ENCODE assay signal across 26 mouse cellular contexts in the genomic region with DNA sequence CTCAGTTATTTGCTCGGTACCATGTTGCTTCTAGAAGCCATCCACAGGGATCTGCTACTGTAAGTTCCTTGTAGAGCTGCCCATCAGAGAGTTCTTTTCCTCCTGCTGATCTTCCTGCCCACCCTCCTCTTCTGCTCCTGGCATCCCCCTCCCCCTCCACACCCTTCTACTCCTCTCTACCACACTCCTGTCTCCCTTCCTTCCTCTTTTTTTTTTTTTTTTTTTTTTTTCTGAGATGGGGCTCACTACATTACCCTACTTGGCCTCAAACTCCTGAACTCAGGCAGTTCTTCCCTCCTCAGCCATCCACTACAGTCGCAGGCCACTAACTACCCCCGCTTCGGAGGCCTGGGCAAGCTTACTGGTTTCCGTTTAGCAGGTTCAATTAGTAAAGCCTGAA. TPM values are rescaled to one million over a fixed set of nuclear protein-coding genes. Genes with fewer than 3 reads are reported as not detected.
DNase-seq lines count a peak whose midpoint lies in the region; ATAC-seq and TF ChIP-seq lines count a peak whose summit lies in the region.
"Had no signal": no experiment of that assay in that cellular context is flagged by ENCODE, and none has a peak within 500 bp of the region (broad histone marks: within the 10 kb centered on the region; RNA-seq: fewer than 3 reads in every experiment).

No protein-coding gene starts in this region.

- 86% methylated on average over 5 of the region's 5 CpGs for WGBS in hindbrain, postnatal 0 days

- peak; percentile 74 for ATAC-seq in granulocyte monocyte progenitor cell, adult 5-6 weeks (replicated peaks; ENCODE audit: poor library complexity, severe bottlenecking)
- peak; percentile 63; the same call in 1 of the 2 replicates for ATAC-seq in megakaryocyte progenitor cell, adult 5-6 weeks (replicated peaks; ENCODE audit: poor library complexity)
- ATAC-seq in hindbrain, postnatal 0 days: no peak
- ATAC-seq: activated CD4-positive, CD25-positive, alpha-beta regulatory T cell, adult 4 months; forebrain, embryonic 13.5 days; forebrain, embryonic 15.5 days; forebrain, postnatal 0 days; Patski had no signal

- TF ChIP-seq RAD21 in CH12.LX (IDR thresholded peaks at IDR 0.05; ENCODE audit: low read depth, low read length): no peak

- dilution Hi-C loops in CH12.LX (cut with MboI; ENCODE audit: extremely low pct_ligation_motif_present, extremely low pct_unique_long_range_greater_than_20kb, low sequenced_read_pairs): no loop called here

- H3K9me3 ChIP-seq in CH12.LX (replicated peaks; ENCODE audit: low read length): no peaks in the 10 kb centered on the region
- H3K9me3 ChIP-seq in hindbrain, postnatal 0 days (ENCODE audit: low read length): no peaks in the 10 kb centered on the region
- H3K9me3 ChIP-seq: embryonic facial prominence, embryonic 10.5 days; embryonic facial prominence, embryonic 12.5 days; forebrain, embryonic 13.5 days; forebrain, embryonic 15.5 days; G1E had no signal

- no peak overlapping the region for H3K9ac ChIP-seq in CH12.LX (ENCODE audit: insufficient read depth, low read depth)
- no peak overlapping the region for H3K9ac ChIP-seq in hindbrain, postnatal 0 days (replicated peaks; ENCODE audit: low read length)
- H3K9ac ChIP-seq: embryonic facial prominence, embryonic 12.5 days; forebrain, embryonic 13.5 days; forebrain, embryonic 15.5 days; forebrain, postnatal 0 days had no signal

- H3K4me1 ChIP-seq in CH12.LX (ENCODE audit: control insufficient read depth in 1 of 2, insufficient read depth in 2 of 2): peaks cover 7 to 16% of the 10 kb centered on the region in 2 experiments
- no peaks in the 10 kb centered on the region for H3K4me1 ChIP-seq in hindbrain, postnatal 0 days (ENCODE audit: insufficient read depth, low read length)
- H3K4me1 ChIP-seq: embryonic facial prominence, embryonic 10.5 days; embryonic facial prominence, embryonic 12.5 days; forebrain, embryonic 13.5 days; forebrain, embryonic 15.5 days had no signal

- no peak for TF ChIP-seq EP300 in CH12.LX (IDR thresholded peaks at IDR 0.05; ENCODE audit: low read length)

- DNase-seq in CH12.LX (ENCODE audit: extremely low read depth) (no peak), MEL-GATA-1-ER (ENCODE audit: extremely low read depth, low read depth) (peak; percentile 38)
- DNase-seq in testis, postnatal 10 days (ENCODE audit: low spot score): no peak
- DNase-seq in hindbrain, postnatal 0 days (ENCODE audit: low spot score): no peak
- no peak for DNase-seq in B cell, adult 2 months
- no peak for DNase-seq in lung, postnatal 14 days
- DNase-seq: adrenal gland, adult 8-10 months; adrenal gland, postnatal 25 days; cerebellum, adult 11 months; cerebellum, adult 18-20 months; cerebellum, adult 8-10 months; cerebellum, adult 9-11 months; cerebellum, postnatal 14 days; cerebellum, postnatal 36 days; forebrain, postnatal 0 days had no signal

- H3K4me3 ChIP-seq in CH12.LX (replicated peaks in 1 of 3; ENCODE audit: low read depth in 2 of 3, low read length in 2 of 3, poor library complexity in 1 of 3): no peak overlapping the region
- no peak overlapping the region for H3K4me3 ChIP-seq in hindbrain, postnatal 0 days (ENCODE audit: low read length)
- H3K4me3 ChIP-seq: embryonic facial prominence, embryonic 10.5 days; embryonic facial prominence, embryonic 12.5 days; forebrain, embryonic 13.5 days; forebrain, embryonic 15.5 days had no signal

- H3K27ac ChIP-seq in CH12.LX (ENCODE audit: insufficient read depth, low read depth): no peak overlapping the region
- no peak overlapping the region for H3K27ac ChIP-seq in hindbrain, postnatal 0 days
- H3K27ac ChIP-seq: embryonic facial prominence, embryonic 10.5 days; embryonic facial prominence, embryonic 12.5 days; forebrain, embryonic 13.5 days; forebrain, embryonic 15.5 days had no signal

- no peaks in the 10 kb centered on the region for H3K27me3 ChIP-seq in CH12.LX (replicated peaks)
- H3K27me3 ChIP-seq in hindbrain, postnatal 0 days (ENCODE audit: insufficient read depth, low read length): no peaks in the 10 kb centered on the region
- H3K27me3 ChIP-seq: embryonic facial prominence, embryonic 12.5 days; forebrain, embryonic 13.5 days; forebrain, embryonic 15.5 days; Patski had no signal

- no peaks in the 10 kb centered on the region for H3K79me2 ChIP-seq in CH12.LX (replicated peaks; ENCODE audit: control insufficient read depth, extremely low read depth, insufficient read depth, poor library complexity, severe bottlenecking)

- H3K4me2 ChIP-seq in CH12.LX (ENCODE audit: insufficient read depth, low read depth, poor library complexity, severe bottlenecking): no peak overlapping the region
- no peak overlapping the region for H3K4me2 ChIP-seq in hindbrain, postnatal 0 days (ENCODE audit: low read depth, low read length)
- H3K4me2 ChIP-seq: embryonic facial prominence, embryonic 12.5 days; forebrain, embryonic 13.5 days; forebrain, embryonic 15.5 days had no signal

- no peak for TF ChIP-seq POLR2A in CH12.LX (IDR thresholded peaks at IDR 0.05; ENCODE audit: low read depth, low read length)

- TF ChIP-seq CTCF in CH12.LX (conservative IDR thresholded peaks at IDR 0.05 in 1 of 2, IDR thresholded peaks at IDR 0.05 in 1 of 2; ENCODE audit: low read depth in 2 of 2, low read length in 2 of 2): no peak
- no peak for TF ChIP-seq CTCF in hindbrain, postnatal 0 days (IDR thresholded peaks at IDR 0.05; ENCODE audit: low read depth)

- H3K36me3 ChIP-seq in CH12.LX (replicated peaks in 1 of 2; ENCODE audit: control insufficient read depth in 1 of 2, insufficient read depth in 1 of 2, low read length in 1 of 2): no peaks in the 10 kb centered on the region
- H3K36me3 ChIP-seq in hindbrain, postnatal 0 days (ENCODE audit: insufficient read depth, low read length): no peaks in the 10 kb centered on the region
- H3K36me3 ChIP-seq: embryonic facial prominence, embryonic 10.5 days; embryonic facial prominence, embryonic 12.5 days; forebrain, embryonic 15.5 days; G1E had no signal

- in situ Hi-C loops in CH12.LX (cut with MboI; ENCODE audit: low pct_ligation_motif_present, low pct_unique_long_range_greater_than_20kb, low sequenced_read_pairs): loop anchor here (25.0 kb wide), 2 partner anchors 525 to 825 kb away; a partner anchor contains a TSS

TF ChIP-seq in CH12.LX, 34 proteins besides CTCF, POLR2A, EP300 and RAD21:
- TF ChIP-seq ZNF384 (IDR thresholded peaks at IDR 0.05; ENCODE audit: low read depth, low read length): peak; percentile 77
- TF ChIP-seq MAFK (IDR thresholded peaks at IDR 0.05; ENCODE audit: insufficient replicate concordance, low read length): no peak
- TF ChIP-seq IRF4 (IDR thresholded peaks at IDR 0.05; ENCODE audit: low read depth, low read length): no peak

RNA-seq across cellular contexts. Expression of a gene that starts 18.1 kb away (rescaled TPM):
- total RNA-seq in CH12.LX (2012; rRNA removed) (0.08 and 0.47 TPM in 2 replicates), CH12.LX (2014; rRNA removed) (0.12 and 0.21 TPM in 2 replicates)
- polyA plus RNA-seq in CH12.LX (2012; ENCODE audit: insufficient read length, low read depth): 0.25 and 0.44 TPM in 2 replicates
- not detected in 2 replicates for total RNA-seq in granulocyte monocyte progenitor cell, adult 5-6 weeks (2014; fragmentation: Nextera tagmentation)
- total RNA-seq in granulocyte monocyte progenitor cell, adult 5-6 weeks (2017): not detected in 2 replicates
- not detected in 2 replicates for total RNA-seq in megakaryocyte progenitor cell, adult 5-6 weeks (2015)
- 0.03 and 0.12 TPM in 2 replicates for total RNA-seq in megakaryocyte progenitor cell, adult 5-6 weeks (2017)
- 1.5 and 2.1 TPM in 2 replicates for total RNA-seq in hindbrain, postnatal 0 days (2014; rRNA removed)
- 0.26 and 0.31 TPM in 2 replicates for polyA plus RNA-seq in hindbrain, postnatal 0 days (2015; fragmentation: Nextera tagmentation; extraction: Ambion mirVana)
- total RNA-seq: G1E had no signal
- polyA plus RNA-seq: forebrain, embryonic 11.5 days; forebrain, embryonic 13.5 days; G1E had no signal

RNA-seq across cellular contexts. Expression of a gene that starts 18.3 kb away (rescaled TPM):
- total RNA-seq in CH12.LX (2012; rRNA removed) (not detected in 2 replicates), CH12.LX (2014; rRNA removed) (not detected in 2 replicates)
- polyA plus RNA-seq in CH12.LX (2012; ENCODE audit: insufficient read length, low read depth): not detected in 2 replicates
- not detected in 2 replicates for total RNA-seq in granulocyte monocyte progenitor cell, adult 5-6 weeks (2014; fragmentation: Nextera tagmentation)
- not detected in 2 replicates for total RNA-seq in granulocyte monocyte progenitor cell, adult 5-6 weeks (2017)
- not detected in 2 replicates for total RNA-seq in megakaryocyte progenitor cell, adult 5-6 weeks (2015)
- total RNA-seq in megakaryocyte progenitor cell, adult 5-6 weeks (2017): not detected in 2 replicates
- 0.52 TPM in 1 of 2 replicates, not detected in the other for total RNA-seq in hindbrain, postnatal 0 days (2014; rRNA removed)
- polyA plus RNA-seq in hindbrain, postnatal 0 days (2015; fragmentation: Nextera tagmentation; extraction: Ambion mirVana): not detected in 2 replicates
- total RNA-seq: forebrain, postnatal 0 days; G1E had no signal
- polyA plus RNA-seq: activated CD4-positive, CD25-positive, alpha-beta regulatory T cell, adult 4 months; cortical plate, adult 2 months; forebrain, embryonic 11.5 days; forebrain, embryonic 15.5 days; forebrain, postnatal 0 days; G1E had no signal

RNA-seq across cellular contexts. Expression of a gene that starts 51.5 kb away (rescaled TPM):
- total RNA-seq in CH12.LX (2012; rRNA removed) (28.9 and 29.3 TPM in 2 replicates), CH12.LX (2014; rRNA removed) (20.8 and 22.2 TPM in 2 replicates)
- polyA plus RNA-seq in CH12.LX (2012; ENCODE audit: insufficient read length, low read depth): 35.8 and 36.8 TPM in 2 replicates
- 30.9 and 42.5 TPM in 2 replicates for total RNA-seq in granulocyte monocyte progenitor cell, adult 5-6 weeks (2014; fragmentation: Nextera tagmentation)
- total RNA-seq in granulocyte monocyte progenitor cell, adult 5-6 weeks (2017): 70.2 and 81.0 TPM in 2 replicates
- total RNA-seq in megakaryocyte progenitor cell, adult 5-6 weeks (2015): 30.6 and 31.0 TPM in 2 replicates
- total RNA-seq in megakaryocyte progenitor cell, adult 5-6 weeks (2017): 68.8 and 117 TPM in 2 replicates
- 18.5 and 23.4 TPM in 2 replicates for total RNA-seq in hindbrain, postnatal 0 days (2014; rRNA removed)
- 23.0 and 24.7 TPM in 2 replicates for polyA plus RNA-seq in hindbrain, postnatal 0 days (2015; fragmentation: Nextera tagmentation; extraction: Ambion mirVana)

RNA-seq across cellular contexts. Expression of a gene that starts 51.7 kb away (rescaled TPM):
- total RNA-seq in CH12.LX (2012; rRNA removed) (20.3 and 21.0 TPM in 2 replicates), CH12.LX (2014; rRNA removed) (25.2 and 28.6 TPM in 2 replicates)
- polyA plus RNA-seq in CH12.LX (2012; ENCODE audit: insufficient read length, low read depth): 18.2 and 19.9 TPM in 2 replicates
- 18.6 and 21.6 TPM in 2 replicates for total RNA-seq in granulocyte monocyte progenitor cell, adult 5-6 weeks (2014; fragmentation: Nextera tagmentation)
- total RNA-seq in granulocyte monocyte progenitor cell, adult 5-6 weeks (2017): 32.6 and 32.7 TPM in 2 replicates
- 13.7 and 19.4 TPM in 2 replicates for total RNA-seq in megakaryocyte progenitor cell, adult 5-6 weeks (2015)
- total RNA-seq in megakaryocyte progenitor cell, adult 5-6 weeks (2017): 31.5 and 33.8 TPM in 2 replicates
- total RNA-seq in hindbrain, postnatal 0 days (2014; rRNA removed): 4.7 and 6.9 TPM in 2 replicates
- 9.7 and 10.2 TPM in 2 replicates for polyA plus RNA-seq in hindbrain, postnatal 0 days (2015; fragmentation: Nextera tagmentation; extraction: Ambion mirVana)
